Mouse (Mus musculus) hindbrain, embryonic 11.5 days (tissue): ENCODE data around the gene Hnrnpk. TPM values are rescaled to one million over a fixed set of nuclear protein-coding genes. Genes with fewer than 3 reads are reported as not detected.
A peak's percentile ranks its signal among the peaks of the same experiment; 100 is the strongest.
"Not testable (repeated sequence)": the region's sequence is repeated elsewhere in the genome, so short reads cannot be mapped to it uniquely, and the experiment has no call there.

Experiments
- ATAC-seq: fragments of 200-750 bp; cut with Nextera tagmentation; 2 replicates; pipeline ENCODE4 v1.8.0; 2017; ENCODE audit warnings: mild to moderate bottlenecking, moderate TSS enrichment, moderate library complexity; ENCODE audit not compliant: low FRiP score
- DNase-seq: peaks from one replicate; pipeline ENCODE4 v3.0.0-alpha.2; 2015; ENCODE audit warnings: low spot score
- H3K27ac ChIP-seq: fragments of 300-500 bp; sonication (generic); 2 replicates; pipeline ENCODE4 v1.5.1; 2014; ENCODE audit warnings: mild to moderate bottlenecking, low read depth, low read length
- H3K27me3 ChIP-seq: fragments of 300-500 bp; sonication (generic); 2 replicates; pipeline ENCODE4 v1.6.1; 2014; ENCODE audit warnings: mild to moderate bottlenecking, low read length, moderate library complexity, mixed read lengths; ENCODE audit not compliant: control insufficient read depth, insufficient read depth
- H3K36me3 ChIP-seq: fragments of 300-500 bp; sonication (generic); 2 replicates; pipeline ENCODE4 v1.6.1; 2014; ENCODE audit warnings: mild to moderate bottlenecking, low read length, moderate library complexity, mixed read lengths; ENCODE audit not compliant: control insufficient read depth, insufficient read depth
- H3K4me1 ChIP-seq: fragments of 300-500 bp; sonication (generic); replicated peaks from 2 replicates; pipeline ENCODE4 v1.6.1; 2014; ENCODE audit warnings: low read length, mixed read lengths; ENCODE audit not compliant: control insufficient read depth, insufficient read depth
- H3K4me2 ChIP-seq: fragments of 300-500 bp; sonication (generic); replicated peaks from 2 replicates; pipeline ENCODE4 v1.6.1; 2014; ENCODE audit warnings: mild to moderate bottlenecking, low read depth, low read length
- H3K4me3 ChIP-seq: fragments of 300-500 bp; sonication (generic); 2 replicates; pipeline ENCODE4 v1.5.1; 2014; ENCODE audit warnings: low read depth, low read length
- H3K9ac ChIP-seq: fragments of 300-500 bp; sonication (generic); 2 replicates; pipeline ENCODE4 v1.6.1; 2014; ENCODE audit warnings: low read depth, low read length
- H3K9me3 ChIP-seq: fragments of 300-500 bp; sonication (generic); 2 replicates; pipeline ENCODE4 v1.6.1; 2016; ENCODE audit warnings: low read length; ENCODE audit not compliant: control insufficient read depth
- WGBS: fragments of 180-500 bp; shearing (Covaris S2); extraction: QIAGEN DNeasy Blood & Tissue Kit; methylation state at CpG from one replicate; pipeline ENCODE4 v1.1.7; 2014; 5-methylcytosine and 5-hydroxymethylcytosine counted together
- polyA plus RNA-seq: library from polyadenylated mRNA; unstranded; fragments of >200 nt; fragmentation: Nextera tagmentation; extraction: Ambion mirVana; gene quantifications from 2 replicates; pipeline ENCODE4 v1.2.1, GENCODE M21; 2014

Hnrnpk gene
- polyA plus RNA-seq, result 2,191 and 2,423 TPM in 2 replicates

- DNase-seq, result peak; percentile 27
- H3K27me3 ChIP-seq, H3K36me3 ChIP-seq, ATAC-seq, H3K4me1 ChIP-seq, H3K9me3 ChIP-seq: not testable (repeated sequence)
- Histone ChIP-seq H3K27ac (peak within 1 kb of the TSS; percentile 98), H3K4me2 (peak within 1 kb of the TSS; percentile 58), H3K9ac (peak within 1 kb of the TSS; percentile 100), H3K4me3 (peak within 1 kb of the TSS; percentile 82)
- WGBS, result 8% methylated on average over 17 of the region's 17 CpGs
Measured at GRCm38 (mm10) chr13:58403243-58403642, at the start of gene Hnrnpk. Gene Hnrnpk (minus strand): TSS chr13:58403343.

GRCm38 (mm10) chr13:58452246-58452645 lies 49.1 kb upstream of the Hnrnpk start:
- H3K9me3 ChIP-seq, result no peaks in the 10 kb centered on the region
- H3K4me3 ChIP-seq, result no peak overlapping the region
- H3K4me2 ChIP-seq, result no peak overlapping the region
- peaks cover 12% of the 10 kb centered on the region; the same call in 1 of the 2 replicates for H3K27me3 ChIP-seq
- no peak overlapping the region for H3K27ac ChIP-seq
- no peak for DNase-seq
- ATAC-seq, result no peak
- 62% methylated on average over 4 of the region's 4 CpGs for WGBS
- H3K36me3 ChIP-seq, result no peaks in the 10 kb centered on the region
- H3K9ac ChIP-seq, result no peak overlapping the region
- H3K4me1 ChIP-seq, result no peaks in the 10 kb centered on the region

GRCm38 (mm10) chr13:58450459-58451182 lies 47.5 kb upstream of the Hnrnpk start:
- Histone ChIP-seq H3K4me3 (no peak overlapping the region), H3K27ac (no peak overlapping the region), H3K9me3 (no peaks in the 10 kb centered on the region), H3K4me1 (no peaks in the 10 kb centered on the region), H3K4me2 (no peak overlapping the region), H3K36me3 (no peaks in the 10 kb centered on the region), H3K9ac (no peak overlapping the region), H3K27me3 (peaks cover 12% of the 10 kb centered on the region; the same call in 1 of the 2 replicates)
- ATAC-seq (no peak), DNase-seq (no peak)
- 65% methylated on average over 22 of the region's 22 CpGs for WGBS

- no peaks in the 10 kb centered on the region for H3K4me1 ChIP-seq
- no peak overlapping the region for H3K4me3 ChIP-seq
- no peaks in the 10 kb centered on the region for H3K9me3 ChIP-seq
- H3K27me3 ChIP-seq, result no peaks in the 10 kb centered on the region
- no peaks in the 10 kb centered on the region for H3K36me3 ChIP-seq
- no peak for DNase-seq
- ATAC-seq, result no peak
- H3K9ac ChIP-seq, result no peak overlapping the region
- H3K27ac ChIP-seq, result no peak overlapping the region
- 82% methylated on average over 2 of the region's 2 CpGs for WGBS
- no peak overlapping the region for H3K4me2 ChIP-seq
Measured at GRCm38 (mm10) chr13:58446541-58446940, 43.4 kb upstream of the Hnrnpk start.

- no peak overlapping the region for H3K27ac ChIP-seq
- H3K36me3 ChIP-seq, result no peaks in the 10 kb centered on the region
- no peak overlapping the region for H3K4me2 ChIP-seq
- 0 out of 2 replicates have a peak, but pooled peaks cover 3% of the 10 kb centered on the region for H3K4me1 ChIP-seq
- H3K4me3 ChIP-seq, result no peak overlapping the region
- no peak overlapping the region for H3K9ac ChIP-seq
- WGBS, result 67% methylated on average over 7 of the region's 7 CpGs
- no peaks in the 10 kb centered on the region for H3K27me3 ChIP-seq
- DNase-seq (no peak), ATAC-seq (no peak)
- no peaks in the 10 kb centered on the region for H3K9me3 ChIP-seq
Measured at GRCm38 (mm10) chr13:58443787-58444186, 40.6 kb upstream of the Hnrnpk start.

GRCm38 (mm10) chr13:58443326-58443725 lies 40.2 kb upstream of the Hnrnpk start:
- 0 out of 2 replicates have a peak, but pooled peaks cover 3% of the 10 kb centered on the region for H3K4me1 ChIP-seq
- DNase-seq, result no peak
- H3K36me3 ChIP-seq, result no peaks in the 10 kb centered on the region
- H3K27me3 ChIP-seq, result no peaks in the 10 kb centered on the region
- H3K4me2 ChIP-seq, result no peak overlapping the region
- WGBS, result 66% methylated on average over 4 of the region's 4 CpGs
- H3K9ac ChIP-seq, result no peak overlapping the region
- H3K9me3 ChIP-seq, result no peaks in the 10 kb centered on the region
- no peak overlapping the region for H3K27ac ChIP-seq
- no peak for ATAC-seq
- no peak overlapping the region for H3K4me3 ChIP-seq

- ATAC-seq (no peak), DNase-seq (no peak)
- 0 out of 2 replicates have a peak, but pooled peaks cover 3% of the 10 kb centered on the region for H3K4me1 ChIP-seq
- no peak overlapping the region for H3K4me2 ChIP-seq
- WGBS, result 63% methylated on average over 2 of the region's 2 CpGs
- no peak overlapping the region for H3K4me3 ChIP-seq
- H3K9me3 ChIP-seq, result no peaks in the 10 kb centered on the region
- H3K9ac ChIP-seq, result no peak overlapping the region
- H3K27me3 ChIP-seq, result no peaks in the 10 kb centered on the region
- no peak overlapping the region for H3K27ac ChIP-seq
- no peaks in the 10 kb centered on the region for H3K36me3 ChIP-seq
Measured at GRCm38 (mm10) chr13:58439716-58440115, 36.6 kb upstream of the Hnrnpk start.

- Histone ChIP-seq H3K4me2 (no peak overlapping the region), H3K9ac (no peak overlapping the region), H3K4me1 (no peaks in the 10 kb centered on the region), H3K4me3 (no peak overlapping the region), H3K9me3 (no peaks in the 10 kb centered on the region), H3K36me3 (no peaks in the 10 kb centered on the region), H3K27me3 (no peaks in the 10 kb centered on the region), H3K27ac (no peak overlapping the region)
- no peak for ATAC-seq
- DNase-seq, result no peak
- WGBS, result 71% methylated on average over 10 of the region's 10 CpGs
Measured at GRCm38 (mm10) chr13:58423061-58423660, 20.0 kb upstream of the Hnrnpk start.

- H3K27me3 ChIP-seq, result no peaks in the 10 kb centered on the region
- no peak overlapping the region for H3K9ac ChIP-seq
- no peaks in the 10 kb centered on the region for H3K4me1 ChIP-seq
- WGBS, result 92% methylated on average over 4 of the region's 4 CpGs
- H3K27ac ChIP-seq, result no peak overlapping the region
- no peaks in the 10 kb centered on the region for H3K9me3 ChIP-seq
- no peak for DNase-seq
- no peak overlapping the region for H3K4me2 ChIP-seq
- no peaks in the 10 kb centered on the region for H3K36me3 ChIP-seq
- no peak for ATAC-seq
- H3K4me3 ChIP-seq, result no peak overlapping the region
Measured at GRCm38 (mm10) chr13:58422242-58422641, 19.1 kb upstream of the Hnrnpk start.
